Mouse (Mus musculus) heart, adult 8-10 months (tissue): ENCODE measurements at regions not wholly inside any gene's neighbourhood (a gene's known extent, or its start where the extent isn't known, plus 50 kb on each side); places are given as distances from the start of the nearest gene placed in this dataset.
A peak's percentile ranks its signal among the peaks of the same experiment; 100 is the strongest.

ENCODE experiments used
- DNase-seq: peaks from one replicate; pipeline ENCODE4 v3.0.0; 2022; ENCODE audit warnings: low spot score

DNA sequence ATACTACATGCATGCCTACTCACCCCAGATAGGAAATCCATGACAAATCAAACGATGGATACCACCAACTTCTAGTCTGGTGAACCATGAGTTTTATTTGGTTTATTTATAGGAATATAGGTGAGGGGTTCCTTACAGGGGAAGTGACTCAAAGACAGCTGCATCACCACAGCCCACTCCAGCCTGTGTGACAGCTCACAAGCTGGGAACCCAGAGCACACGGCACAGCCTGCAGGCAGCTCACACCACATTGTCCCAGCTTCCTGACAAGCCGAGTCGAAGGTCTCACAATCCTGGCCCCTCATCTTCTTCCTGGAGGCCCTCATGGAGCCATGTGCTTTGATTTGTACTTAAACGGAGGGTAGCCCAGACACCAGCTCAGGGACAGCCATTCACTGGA, 214.7 kb downstream of the Cog6 start:
- DNase-seq, result no peak

DNA sequence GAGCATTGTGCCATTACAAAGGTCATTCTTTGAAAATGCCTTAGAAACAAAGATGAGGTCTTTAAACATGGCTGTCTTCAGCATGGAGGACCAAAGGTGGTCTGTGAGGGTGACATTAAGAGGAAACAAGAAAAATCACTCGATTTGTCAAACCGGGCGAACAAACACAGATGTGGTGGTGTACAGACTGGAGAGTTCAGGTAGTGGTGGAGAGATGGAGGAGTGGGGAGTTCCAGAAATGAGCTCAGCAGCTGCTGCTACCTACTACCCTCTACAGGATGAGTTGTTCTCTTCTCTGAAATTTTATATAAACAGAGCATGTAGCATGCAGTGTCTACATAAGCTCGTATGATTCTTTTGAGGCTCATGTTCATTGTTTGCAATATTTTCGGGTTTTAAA, 215.6 kb downstream of the Cog6 start:
- no peak for DNase-seq

DNA sequence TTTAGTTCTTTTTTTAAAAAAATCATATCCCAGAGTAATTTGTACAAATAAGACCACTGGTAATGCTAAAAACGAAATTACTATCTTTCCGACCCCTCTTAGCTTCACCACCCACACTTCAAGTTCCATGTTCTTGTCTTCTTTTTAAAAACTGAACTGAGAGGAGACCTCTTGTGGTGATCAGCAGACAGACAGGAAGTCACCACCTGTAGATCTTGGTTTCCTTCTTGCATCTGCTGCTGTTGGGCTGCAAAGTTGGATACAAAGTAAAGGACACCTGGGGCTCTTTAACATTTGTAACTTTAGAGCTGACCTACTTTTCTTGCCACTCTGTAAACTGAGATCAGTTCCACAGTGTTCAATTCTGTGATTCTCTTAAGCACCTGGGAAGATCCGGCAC, 216.4 kb downstream of the Cog6 start:
- DNase-seq, result no peak

DNA sequence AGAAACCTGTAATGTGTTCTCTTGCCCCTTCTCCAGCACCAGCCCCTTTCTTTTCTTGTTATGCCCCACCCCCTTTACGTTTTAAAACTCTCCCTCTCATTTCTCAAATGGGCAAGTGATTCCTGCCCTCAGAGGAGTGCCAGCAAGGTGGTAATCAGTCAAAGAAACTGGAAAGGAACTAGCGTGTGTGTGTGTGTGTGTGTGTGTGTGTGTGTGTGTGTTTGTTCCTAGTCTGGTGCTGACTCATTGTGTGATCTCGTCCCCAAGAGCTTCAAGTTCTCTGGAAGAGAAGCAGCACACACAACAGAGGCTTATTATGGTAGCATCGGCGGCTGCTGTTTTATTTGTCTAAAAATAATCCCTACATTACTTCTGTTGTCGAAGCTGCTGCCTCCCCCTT, 219.2 kb downstream of the Cog6 start:
- peak; percentile 20 for DNase-seq

DNA sequence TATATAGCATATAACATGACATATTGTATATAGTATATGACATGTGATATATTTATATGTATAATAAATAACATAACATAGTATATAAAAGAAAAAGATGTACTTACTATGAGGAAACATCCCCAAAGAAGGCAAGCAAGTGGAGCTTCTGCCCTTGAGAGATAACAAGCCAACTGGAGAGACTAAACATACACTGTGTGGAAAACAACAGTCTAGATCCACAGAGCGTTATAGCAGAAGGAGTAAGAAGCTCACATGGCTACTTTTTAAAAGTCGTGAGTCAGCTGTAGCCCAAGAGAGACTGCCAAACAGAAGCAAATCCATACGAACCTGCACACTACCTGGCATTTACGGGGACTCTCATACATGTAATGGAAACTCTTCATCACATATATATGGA, 219.9 kb downstream of the Cog6 start:
- DNase-seq, result no peak

DNA sequence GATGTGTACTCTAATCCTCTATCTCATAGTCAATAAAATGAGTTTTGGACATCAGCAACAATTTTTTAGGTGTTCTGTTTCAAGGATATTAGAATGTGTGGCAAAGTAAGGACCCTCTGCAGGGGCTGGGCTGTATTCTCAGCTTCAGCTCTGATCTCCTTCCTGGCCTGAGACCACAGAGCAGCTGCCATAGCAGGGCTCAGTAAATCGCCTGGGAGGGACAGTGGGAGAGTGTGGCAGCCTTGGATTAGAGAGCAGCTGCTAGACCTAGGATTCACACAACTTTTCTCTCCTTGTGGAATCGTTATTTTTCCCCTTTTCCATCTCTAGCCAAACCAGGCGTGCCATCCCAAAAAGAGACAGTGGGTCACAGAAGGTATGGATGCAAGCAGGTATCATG, 222.8 kb downstream of the Cog6 start:
- DNase-seq, result no peak

DNA sequence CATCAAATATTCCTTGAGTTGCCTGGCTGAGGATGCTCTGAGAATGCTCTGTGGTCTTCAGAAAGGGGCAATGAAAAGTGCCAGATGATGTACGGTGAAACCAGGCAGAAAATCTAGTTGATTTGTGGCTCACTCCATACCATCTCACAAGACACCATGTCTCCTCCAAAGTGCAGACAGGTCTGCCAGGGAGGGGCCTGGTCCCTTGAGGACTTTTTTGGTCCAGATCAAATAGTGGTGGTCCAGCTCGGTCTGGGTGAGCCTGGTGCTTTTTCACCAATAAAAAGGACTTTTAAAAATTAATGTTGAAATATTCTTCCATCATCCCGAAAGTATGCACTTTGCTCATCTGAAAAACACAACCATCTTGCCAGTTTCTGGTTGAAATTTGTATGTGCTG, 224.2 kb downstream of the Cog6 start:
- peak; percentile 39 for DNase-seq

DNA sequence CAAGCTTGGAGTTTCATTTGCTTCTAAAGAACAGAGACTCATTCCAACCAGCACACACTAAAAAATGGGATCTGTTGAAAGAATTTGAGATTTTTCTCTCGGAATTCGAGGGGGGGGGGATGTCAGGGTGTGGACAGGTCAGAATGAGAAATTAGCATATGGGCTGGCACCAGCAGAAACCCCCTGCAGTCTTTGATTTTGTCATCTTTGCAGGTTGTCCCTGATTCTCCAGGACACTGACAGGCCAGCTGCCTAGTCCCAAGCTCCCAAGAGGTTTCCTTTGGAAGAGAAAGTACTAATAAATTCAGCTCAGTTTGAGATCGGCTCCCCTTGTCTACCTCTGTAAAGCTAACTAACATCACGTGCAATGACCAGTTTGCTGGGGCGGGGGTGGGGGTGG, 224.9 kb downstream of the Cog6 start:
- no peak for DNase-seq

DNA sequence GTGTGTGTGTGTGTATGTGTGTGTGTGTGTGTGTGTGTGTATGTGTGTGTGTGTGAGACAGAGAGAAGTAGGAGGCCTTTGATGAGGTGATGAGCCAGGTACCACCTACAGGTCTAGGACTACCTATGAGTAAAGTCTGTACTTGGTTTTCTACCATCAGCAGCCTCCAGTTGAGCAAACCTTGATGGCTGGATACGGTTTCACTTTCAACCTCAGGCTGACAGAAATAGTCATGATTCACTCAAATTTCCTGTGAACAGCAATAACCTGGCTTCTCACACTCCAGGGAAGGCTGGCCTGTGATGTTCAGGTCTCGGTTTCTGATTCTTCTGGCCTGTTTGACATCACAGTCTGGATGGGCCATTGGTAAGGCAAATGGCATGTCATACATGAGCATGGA, 226.1 kb downstream of the Cog6 start:
- DNase-seq, result no peak

DNA sequence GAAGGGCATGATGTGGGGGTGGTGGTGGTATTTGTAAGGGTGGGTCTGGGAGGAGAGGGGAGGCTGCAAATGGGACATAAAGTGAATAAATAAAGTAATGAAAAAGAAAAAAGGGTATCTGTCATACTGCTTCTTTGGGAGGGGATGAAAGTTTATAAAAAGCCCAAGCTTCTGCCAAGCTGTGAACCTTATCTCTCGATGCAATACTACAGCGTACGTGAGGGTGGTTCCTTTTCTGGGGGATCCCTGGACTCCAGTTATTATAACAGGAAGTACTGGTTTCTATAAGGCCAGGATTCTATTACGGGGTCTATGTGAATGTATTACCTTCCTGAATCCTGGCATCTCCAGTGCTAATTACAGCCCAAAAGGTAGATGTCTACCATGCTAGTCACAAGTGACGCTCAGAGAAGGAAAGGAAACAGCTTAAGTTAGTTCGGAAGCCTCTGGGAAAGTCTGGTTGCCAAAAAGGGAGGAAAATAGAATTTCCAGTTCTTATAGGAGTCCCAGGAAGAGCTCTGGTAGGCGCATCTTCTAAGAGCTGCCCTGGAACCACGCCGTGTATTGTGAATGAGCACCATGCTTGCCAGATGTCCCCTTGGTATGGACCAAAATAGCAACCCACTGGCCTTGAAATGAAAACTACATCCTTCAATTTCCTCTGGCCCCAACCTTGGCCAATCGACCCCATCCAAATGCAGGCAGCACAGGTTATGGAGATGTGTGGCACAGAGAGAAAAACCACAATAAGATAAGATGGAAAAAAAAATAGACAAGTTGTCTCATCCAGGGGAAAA, 228.9 kb downstream of the Cog6 start:
- no peak for DNase-seq

DNA sequence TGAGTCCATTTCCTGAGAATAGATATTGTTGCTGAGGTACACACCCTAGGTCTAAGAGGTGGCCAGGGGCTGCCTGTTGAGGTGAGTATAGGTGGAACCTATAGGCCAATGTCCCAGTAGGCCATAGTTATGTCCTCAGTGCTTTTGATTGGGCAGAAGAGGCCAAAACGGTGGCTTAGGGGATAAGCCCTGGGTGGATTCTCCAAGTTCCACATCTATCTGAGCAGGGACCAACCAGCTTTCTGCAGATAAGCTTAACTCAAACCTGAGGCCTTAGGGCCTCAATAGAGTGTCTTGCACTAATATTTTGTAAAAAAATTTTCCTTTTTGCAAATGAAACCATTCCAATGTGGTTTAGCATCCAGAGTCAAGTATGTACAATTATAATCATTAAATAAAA, 231.4 kb downstream of the Cog6 start:
- DNase-seq, result no peak

DNA sequence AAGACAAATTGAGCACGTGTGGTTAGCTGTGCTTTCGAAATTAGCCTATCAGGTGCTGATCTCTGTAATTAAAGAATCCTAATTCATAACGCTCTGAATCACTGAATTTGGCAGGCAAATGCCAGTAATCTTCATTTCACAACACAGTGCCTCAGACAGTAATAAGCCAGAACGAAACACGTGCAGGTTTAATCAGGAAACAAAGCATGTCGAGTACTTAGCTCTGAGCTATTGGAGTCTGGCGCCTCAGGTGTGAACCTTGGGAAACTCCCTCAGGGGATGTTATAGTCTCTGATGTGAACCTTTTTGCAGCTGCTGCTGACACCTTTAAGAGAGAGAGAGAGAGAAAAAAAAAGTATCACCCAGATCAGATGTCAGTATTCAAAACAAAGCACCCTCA, 232.6 kb downstream of the Cog6 start:
- no peak for DNase-seq

DNA sequence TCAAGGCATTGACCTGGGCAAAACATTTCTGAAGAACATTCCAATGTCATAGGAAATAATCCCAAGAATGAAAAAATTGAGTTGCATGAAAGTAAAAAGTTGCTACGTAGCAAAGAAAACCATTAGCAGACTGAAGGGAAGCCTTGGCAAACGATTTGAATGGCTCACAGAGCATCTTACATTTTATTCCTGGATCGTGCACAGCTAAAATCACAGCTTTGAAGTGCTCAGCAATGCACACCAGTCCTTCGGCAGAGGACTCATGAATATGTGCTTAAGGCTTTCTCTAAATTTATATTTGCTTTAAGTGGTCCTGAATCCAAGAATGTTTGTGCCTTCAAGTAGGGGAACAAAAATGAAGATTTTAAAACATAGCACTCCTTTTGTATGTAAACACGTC, 234.5 kb downstream of the Cog6 start:
- DNase-seq, result no peak

DNA sequence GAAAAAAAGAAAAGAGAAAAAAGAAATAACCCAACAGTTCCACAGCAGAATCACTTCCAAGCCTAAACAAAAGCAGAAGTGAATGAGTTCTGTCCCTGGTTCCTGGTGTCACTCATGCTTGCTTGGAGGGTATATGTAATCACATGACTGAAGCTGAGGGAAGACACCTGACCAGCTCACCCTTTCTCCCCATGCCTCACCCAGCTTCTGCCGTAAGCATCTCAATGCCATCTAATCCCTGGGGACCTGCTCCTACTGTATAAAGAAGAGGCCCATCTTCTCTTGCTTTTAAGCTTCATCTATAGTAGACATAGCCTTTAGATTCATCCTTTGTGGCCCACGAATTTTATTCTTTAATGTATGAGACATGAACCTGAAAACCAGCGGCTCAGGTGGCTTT, 235.5 kb downstream of the Cog6 start:
- DNase-seq, result no peak

DNA sequence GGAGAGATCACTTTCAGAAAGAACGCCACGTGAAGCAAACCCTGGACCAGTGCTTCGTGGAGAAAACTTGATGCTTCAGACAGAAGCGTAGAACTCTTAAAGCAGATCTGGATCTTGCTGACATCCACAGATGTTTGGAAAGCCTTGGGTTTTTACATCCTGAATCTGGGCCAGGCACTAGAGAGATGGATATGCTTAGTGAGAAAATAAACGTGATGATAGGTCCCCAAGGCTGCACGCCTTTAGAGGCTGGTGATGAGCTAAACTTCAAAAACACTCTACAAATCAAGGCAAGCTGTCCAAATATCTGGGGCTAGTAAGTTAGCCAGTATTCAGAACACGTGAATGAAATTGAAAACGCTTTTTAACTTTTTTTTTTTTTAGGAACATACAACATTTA, 236.7 kb downstream of the Cog6 start:
- DNase-seq, result no peak

DNA sequence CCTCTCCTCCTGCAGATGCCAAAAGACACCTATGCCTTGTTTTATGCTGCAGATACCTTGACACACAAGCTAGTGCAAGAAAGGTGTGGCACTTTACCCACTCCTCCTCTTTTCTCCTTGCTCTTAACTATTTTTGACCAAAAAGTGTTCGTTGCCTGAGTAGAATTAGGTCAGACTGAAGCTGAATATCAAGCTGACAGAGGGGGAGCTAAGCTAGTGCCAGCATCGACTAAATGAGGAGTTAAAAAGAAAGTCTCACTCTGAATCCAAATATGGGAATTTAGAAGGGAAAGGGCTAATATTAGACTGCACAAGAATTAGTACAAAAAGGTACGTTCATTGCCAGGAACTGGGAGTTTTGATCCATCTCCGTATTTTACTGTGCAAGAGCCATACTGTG, 241.2 kb downstream of the Cog6 start:
- DNase-seq, result no peak

DNA sequence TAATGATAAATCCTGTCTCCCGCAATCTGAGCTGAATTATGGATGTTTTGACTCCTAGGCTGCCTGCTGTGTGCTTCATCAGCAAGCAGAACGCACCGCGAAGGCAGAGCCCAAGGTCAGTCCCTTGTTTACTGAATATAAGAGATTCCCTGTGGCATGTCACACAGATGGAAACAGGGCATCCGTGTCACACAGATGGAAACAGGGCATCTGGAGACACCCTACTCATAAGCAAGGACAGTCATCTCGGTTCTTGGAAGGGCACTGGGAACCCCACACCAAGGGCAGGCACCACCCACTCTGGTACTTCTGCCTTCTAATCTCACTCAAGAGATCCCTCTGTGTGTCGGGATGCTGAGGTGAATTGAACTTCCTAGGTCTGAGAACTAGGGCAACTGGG, 241.9 kb downstream of the Cog6 start:
- no peak for DNase-seq

DNA sequence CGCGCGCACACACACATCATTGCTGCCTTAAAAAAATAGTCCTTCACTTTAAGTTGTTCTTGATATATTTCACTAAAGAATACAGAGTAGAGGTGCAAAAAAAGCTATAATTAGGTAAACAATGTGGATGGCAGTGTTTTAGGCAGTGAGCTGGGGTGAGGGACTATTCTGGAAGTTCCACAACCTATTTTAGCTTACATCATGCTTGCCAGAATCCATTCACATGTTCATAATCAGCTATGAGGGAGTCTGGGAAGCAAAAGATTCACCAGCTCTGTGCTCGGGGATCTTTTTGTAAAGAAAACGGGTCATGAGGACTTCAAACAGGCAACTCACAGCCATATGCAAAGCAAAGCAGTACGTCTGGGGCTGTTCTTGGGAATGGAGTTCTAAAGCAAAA, 242.3 kb downstream of the Cog6 start:
- no peak for DNase-seq

DNA sequence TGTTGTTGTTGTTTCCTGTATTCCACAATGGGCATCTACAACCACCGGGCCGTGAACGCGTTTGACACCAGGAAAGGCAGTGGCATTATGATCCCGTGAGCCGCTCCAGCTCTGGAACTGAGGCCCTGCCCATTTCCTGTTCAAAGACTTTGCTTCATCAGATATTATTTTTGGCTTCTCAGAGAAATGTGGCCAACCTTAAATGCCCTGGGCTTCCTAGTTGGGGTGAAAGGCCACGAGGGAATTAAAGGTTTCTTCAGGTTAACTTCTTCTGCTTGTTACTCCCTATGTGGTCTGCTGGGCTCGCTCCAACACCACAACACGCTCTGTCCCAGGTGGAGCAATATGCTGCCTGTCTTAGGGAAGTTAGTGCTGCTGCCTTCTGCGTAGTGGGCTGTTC, 249.8 kb downstream of the Cog6 start:
- no peak for DNase-seq

DNA sequence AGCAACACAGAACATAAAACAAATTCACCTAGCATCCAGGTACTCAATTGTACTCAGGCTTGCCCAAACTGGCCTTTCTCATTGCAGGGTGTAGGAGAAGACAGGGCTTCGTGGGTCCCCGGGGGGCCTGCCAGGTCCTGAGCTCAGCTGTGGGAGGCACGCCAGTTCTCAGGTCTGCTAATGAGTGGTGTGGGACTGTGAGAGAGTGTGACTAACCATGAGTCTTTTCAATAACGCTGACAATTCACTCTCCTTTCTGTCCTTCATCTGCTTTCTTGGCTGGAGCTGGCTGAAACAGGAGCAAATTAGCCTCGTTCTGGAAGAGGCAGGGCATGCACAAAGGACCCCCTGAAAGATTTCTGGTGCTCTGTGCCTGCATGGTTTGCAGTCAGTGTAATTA, 250.2 kb downstream of the Cog6 start:
- no peak for DNase-seq

DNA sequence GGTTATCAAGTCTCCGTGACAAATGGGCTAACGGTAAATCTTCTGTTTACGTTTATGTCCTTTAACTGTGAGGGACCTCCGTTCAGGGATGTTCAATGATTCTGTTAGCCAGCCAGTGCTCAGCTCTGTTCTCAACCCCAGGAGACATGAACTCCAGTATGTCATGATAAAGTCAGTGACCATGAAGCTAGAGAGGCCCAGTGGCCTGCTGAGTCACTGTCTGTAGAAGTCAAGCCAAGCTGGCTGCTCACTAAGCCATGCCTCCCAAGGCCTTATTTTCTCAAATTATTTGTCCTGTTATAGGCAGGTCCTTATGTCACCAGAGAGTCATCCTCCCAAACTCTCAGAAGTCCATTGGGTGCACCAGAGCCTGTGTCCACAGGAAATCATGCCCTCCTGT, 252.9 kb downstream of the Cog6 start:
- DNase-seq, result no peak

DNA sequence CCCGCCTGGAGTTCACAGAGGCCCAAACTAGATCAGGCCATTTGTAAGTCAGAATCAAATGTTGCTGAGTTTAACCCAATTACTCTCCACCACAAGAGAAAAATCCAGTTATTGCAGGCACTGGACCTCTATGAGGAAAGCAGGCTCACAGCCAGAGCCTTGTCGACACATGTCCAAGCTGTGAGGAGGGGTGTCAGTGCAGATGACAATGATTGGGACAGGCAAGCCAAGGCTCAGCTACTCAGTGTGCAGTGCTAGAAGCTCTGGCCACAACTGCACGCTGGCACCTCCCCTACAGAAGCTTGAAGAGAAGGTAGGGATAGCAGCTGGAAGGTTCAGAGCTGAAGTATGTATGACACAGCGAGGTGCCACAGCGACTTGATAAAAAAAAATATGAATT, 253.4 kb downstream of the Cog6 start:
- no peak for DNase-seq

DNA sequence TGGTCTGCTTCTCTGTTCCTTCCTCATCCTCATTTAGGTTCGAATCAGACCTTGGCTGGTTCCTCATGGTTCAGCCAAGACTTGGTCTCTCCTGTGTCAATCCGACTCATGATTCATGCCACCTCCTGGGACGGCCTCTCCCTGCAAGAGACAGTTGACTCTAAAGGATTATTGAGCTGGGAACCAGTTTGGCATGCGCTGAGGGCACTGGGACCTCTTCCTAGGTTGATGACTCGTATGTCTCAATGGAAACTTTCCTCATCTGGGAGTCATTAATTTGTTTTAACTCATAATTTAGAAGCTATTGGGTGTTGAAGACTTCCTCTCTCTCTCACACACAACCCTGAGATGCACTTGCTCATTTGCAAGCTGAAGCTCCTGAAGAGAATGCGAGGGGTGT, 254.5 kb downstream of the Cog6 start:
- no peak for DNase-seq

DNA sequence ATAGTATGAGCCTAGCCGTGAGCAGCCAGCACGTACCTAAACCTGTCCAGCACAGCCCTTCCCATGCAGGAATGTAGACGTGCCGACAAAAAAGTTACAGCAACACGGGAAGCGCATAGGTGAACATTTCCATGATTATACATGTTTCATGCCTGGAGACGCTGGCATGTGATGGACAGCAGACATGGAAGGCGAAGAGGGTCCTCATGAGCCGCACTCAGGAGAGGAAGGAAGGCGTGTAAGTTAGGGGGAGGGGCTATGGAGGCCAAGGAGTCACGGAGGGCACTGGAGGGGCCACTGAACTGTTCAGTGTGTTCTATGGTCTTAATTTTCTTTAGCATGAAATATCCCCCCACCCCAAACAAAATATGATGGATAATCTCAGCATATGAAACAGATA, 257.2 kb downstream of the Cog6 start:
- no peak for DNase-seq
